Mouse (Mus musculus) hematopoietic stem cell, adult 5-6 weeks (primary cell): ENCODE measurements around the gene Myo1b. TPM values are rescaled to one million over a fixed set of nuclear protein-coding genes. Genes with fewer than 3 reads are reported as not detected.
A peak's percentile ranks its signal among the peaks of the same experiment; 100 is the strongest.

ENCODE experiments used
- ATAC-seq, 2 experiments: fragments of 125-278 bp in 1 of 2; replicated peaks in 1 of 2; 2 replicates each; pipeline ENCODE4 v1.8.0; 2016 to 2017; ENCODE audit warnings: inconsistent platforms in 2 of 2, mild to moderate bottlenecking in 2 of 2, moderate number of reproducible peaks in 2 of 2, low read depth in 1 of 2, moderate TSS enrichment in 1 of 2; ENCODE audit not compliant: low FRiP score in 2 of 2, poor library complexity in 2 of 2, severe bottlenecking in 2 of 2, insufficient read depth in 1 of 2, low TSS enrichment in 1 of 2
- total RNA-seq: library from RNA; stranded (forward); fragments of 172-1452, 232-1000 nt; gene quantifications from 2 replicates; pipeline ENCODE4 v1.2.3, GENCODE M21; 2017

Myo1b gene
- total RNA-seq: 2.3 and 2.7 TPM in 2 replicates

DNA sequence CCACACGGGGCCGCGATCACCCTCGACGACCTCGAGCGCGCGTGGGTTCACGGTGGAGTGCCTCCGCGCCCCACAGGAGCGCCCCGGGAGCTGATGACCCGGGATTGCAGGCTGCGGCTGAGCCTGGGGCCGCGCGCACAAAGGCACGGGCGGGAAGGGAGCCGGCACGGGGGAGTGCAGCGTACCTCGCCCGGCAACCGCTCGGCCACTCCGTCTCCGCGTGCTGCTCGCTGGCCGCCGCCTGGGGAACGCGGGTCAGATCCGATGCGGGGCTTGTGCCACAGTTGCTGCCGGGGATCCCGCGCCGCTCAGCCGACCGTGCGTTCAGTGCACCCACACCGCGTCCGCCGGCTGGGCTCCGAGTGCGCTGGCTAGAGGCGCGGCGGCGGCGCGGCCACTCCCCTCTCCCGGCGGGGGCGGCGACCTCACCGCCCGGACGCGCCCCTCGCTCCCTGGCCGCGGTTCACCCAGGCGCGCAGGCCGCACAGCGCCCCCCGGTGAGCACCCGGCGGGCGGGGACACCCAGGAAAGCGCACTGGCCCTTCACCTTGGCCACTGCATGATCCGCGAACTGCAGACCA lies at the start of gene Myo1b:
TSS of gene Myo1b (minus strand) at position 496 of the 581 bp plus-strand sequence.
- peak; percentile 24 to 61; a peak in 3 of 4 replicates for ATAC-seq

DNA sequence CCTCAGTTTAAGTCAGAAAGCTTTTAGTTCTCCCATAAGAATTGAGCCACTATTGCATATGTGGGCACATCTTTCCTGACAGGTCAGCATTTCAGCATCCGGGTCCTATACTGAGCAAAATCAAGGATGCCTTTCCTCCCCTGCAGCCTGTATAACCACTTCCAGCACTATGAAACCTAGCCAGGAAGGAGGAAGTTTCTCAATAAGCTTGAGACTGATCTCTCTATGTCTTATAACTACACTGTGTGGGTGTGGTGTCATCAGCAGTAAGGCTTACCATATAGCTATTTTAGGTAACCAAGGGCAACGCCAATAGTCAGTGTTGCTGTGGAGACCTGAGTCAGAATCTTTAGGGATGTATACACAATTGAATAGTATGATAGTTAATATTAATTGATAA lies 48.8 kb upstream of the Myo1b start:
- ATAC-seq: peak in 1 of 2 experiments; percentile 39; a peak in 1 of 4 replicates

DNA sequence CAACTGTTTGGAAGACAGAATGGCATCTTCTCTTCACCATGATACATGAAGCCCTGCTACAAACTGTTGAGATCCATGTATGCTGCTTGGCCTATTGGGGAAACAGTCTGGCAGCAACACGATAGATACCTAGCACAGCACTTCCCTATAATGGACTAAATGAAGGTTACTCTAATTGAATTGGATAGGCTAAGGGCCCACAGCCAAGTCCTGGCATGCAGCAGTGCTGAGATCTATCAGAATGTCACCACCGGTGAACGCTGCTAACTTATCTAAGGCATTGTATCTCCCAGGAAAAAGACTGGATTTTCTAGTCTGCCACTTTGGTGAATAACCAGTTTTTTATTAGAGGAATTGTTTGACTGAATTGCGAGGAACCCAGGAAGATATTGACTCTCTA lies 31.2 kb upstream of the Myo1b start:
- no peak for ATAC-seq

DNA sequence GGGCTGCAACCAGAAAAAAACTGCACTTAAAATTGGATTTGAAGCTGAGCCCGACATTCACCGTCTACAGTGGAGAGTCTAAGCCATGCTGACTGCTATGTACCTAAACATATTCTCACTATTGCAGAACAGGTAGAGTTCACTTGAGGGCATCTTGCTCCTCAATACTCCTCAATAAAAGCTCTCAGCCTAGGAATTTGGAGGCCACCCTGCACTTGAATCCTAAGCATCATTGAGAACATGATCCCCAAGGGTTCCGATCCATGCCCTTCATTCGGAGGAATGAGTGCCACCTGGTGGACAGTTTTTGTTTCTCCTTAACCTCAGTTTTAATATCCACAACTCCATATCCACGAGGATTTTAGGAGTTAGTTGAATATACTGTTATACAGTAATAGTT lies 28.9 kb upstream of the Myo1b start:
- peak in 1 of 2 experiments; percentile 37; a peak in 3 of 4 replicates for ATAC-seq

DNA sequence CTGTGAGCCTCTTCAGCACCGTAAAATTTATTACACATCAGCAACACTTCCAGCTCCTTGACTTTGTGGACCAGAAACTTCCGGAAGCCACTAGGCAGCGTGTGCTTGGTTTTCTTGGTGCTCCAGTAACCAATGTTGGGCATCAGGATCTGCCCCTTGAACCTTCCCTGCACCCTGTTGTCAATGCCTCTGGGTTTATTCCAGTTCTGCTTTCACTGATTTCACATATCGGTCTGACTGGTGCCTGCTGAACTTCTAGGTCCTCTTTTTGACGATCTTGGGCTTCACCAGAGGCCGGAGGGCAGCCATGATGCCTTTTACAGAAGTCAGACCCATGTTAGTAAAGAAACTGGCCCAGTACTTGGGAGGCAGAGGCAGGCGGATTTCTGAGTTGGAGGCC lies 22.5 kb upstream of the Myo1b start:
- ATAC-seq: no peak

DNA sequence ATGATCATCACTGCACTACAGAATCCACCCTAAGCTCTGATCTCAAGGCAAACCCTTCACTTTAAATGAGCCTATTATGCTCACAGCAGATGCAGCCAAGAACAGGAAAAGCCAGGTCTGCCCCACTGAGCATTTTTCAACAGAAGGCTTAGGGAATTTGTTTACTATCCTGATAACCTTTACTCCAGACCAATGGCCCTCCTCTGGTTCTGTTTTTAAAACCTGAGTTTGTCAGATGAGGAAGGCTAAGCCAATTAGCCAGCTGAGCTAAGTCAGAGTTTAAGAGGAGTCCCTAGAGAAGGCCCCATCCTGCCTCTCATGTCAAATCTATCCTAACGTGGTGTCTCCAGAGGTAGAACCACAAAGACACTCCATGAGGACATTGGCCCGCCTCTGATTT lies 19.1 kb upstream of the Myo1b start:
- no peak for ATAC-seq

DNA sequence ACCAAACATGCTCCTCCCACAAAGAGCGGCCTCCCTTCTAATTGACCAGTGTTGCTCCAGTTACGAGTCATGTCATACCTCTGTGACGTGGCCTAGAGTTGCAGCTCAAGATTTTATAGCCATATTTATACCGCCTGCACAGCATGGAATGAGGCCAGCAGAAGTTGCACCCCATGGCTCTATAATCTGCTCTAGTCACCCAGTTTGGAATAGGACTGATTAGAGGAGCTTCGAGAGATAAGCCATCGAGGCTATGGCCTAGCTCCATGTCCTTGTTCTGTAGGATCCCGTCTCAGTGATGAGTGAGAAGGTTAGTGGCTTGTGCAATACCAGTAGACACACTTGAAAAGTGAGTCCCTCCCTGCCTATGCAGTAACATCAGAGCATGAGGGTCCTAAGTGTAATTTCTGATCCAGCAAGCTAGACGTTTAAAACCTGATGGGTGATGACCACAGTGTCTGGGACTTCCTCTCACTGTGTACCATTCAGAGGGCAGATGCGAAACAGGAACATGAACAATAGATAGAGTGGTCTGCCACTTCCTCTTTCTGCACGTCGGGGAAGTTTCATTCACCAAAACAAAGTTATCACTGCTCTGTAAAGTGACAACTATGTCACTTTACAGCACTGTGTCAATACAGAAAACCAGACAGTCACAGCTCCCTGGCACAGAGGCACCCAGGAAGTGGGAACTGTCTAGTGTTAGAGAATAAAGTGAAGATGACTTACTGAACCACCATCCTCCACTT lies 18.5 kb upstream of the Myo1b start:
- ATAC-seq: peak; percentile 80 to 82

DNA sequence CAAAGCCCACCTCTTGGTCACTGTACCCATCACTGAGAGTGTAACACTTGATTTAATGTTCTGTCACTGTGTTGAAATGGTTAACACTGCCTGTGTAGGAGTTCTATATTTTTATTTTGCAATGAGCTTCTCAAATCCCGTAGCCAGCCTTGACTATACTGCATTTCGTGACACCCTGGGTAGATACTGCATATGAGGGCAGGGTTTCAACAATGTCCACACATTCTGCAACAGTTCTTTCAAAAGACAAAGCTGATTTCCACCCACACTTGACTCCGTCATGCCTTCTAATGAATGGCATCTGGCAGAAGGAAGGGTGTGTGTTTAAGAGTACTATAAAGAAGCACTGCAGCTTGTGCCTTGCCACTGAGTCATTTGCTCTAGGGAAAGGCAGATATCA lies 17.0 kb upstream of the Myo1b start:
- no peak for ATAC-seq

DNA sequence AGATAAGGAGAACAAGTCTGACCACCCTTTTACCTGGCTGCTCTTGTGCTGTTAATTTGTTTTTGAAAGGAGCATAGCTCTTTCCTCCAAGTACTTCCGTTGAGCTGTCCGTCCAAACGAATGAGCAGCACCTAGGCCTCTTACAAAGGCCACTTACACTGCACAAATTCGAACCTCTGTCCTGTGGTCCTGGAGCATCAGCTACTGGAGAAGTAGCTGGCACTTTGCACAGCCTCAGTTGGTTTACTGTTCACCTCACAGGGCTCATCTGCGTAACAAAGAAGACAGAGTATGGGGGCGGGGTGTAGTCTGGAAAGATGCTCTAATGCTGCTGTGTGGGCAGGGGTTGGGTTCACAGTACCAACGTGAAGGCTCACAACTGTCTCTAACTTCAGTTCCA lies 15.7 kb upstream of the Myo1b start:
- no peak for ATAC-seq

DNA sequence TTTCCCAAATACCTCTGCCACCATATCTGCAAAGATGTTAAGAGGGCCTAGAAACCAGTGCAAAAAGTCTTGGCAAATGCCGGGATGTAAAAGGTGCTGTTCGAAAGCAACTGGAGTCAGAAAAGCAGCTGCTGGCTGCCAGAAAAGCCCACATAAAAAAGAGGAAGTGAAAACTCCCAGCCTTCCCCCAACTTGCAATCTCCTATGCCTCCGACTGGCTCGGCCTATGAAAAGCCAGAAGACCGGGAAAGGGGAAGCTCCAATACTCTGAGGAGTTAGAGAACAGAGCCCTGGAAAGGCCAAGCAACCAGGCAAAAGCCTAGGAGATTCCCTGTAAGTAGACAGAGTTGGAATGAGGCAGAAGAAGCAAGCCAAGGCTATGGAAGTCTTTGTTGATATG lies 14.7 kb upstream of the Myo1b start:
- ATAC-seq: peak; percentile 55 to 75

DNA sequence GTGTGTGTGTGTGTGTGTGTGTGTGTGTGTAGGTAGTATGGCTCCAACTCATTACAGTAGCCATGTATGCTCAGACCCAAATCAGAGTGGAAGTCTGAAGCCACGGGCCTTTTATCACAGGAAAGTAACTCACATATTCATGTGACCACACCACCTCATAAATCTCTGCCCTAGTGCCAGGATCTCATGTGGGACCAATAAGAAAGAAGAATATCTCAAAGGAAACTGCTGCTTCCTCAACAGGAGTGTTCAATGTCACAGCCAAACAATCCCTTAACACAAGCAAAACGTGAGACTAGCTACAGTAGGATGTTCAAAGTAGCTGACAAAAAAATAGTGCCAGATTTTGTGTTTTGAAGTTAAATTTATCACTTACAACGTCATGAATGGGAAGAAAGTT lies 13.7 kb upstream of the Myo1b start:
- ATAC-seq: peak; percentile 60 to 66

DNA sequence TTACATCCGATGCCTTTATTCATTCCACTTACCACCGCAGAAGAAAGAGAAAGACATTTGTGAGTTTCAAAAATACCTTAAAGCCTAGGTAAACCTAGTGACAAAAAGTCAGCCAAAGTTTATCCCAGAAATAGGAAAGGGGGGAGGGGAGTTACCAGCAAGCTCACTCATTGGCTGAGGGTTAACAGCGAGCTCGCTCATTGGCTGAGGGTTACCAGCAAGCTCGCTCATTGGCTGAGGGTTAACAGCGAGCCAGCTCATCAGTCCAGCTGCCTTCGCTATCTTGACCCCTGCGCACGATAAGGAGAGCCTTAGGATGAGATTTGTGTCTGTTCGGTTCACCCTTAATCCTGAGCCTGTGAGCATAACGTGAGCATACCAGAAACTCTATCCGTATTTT lies 6.9 kb upstream of the Myo1b start:
- no peak for ATAC-seq

DNA sequence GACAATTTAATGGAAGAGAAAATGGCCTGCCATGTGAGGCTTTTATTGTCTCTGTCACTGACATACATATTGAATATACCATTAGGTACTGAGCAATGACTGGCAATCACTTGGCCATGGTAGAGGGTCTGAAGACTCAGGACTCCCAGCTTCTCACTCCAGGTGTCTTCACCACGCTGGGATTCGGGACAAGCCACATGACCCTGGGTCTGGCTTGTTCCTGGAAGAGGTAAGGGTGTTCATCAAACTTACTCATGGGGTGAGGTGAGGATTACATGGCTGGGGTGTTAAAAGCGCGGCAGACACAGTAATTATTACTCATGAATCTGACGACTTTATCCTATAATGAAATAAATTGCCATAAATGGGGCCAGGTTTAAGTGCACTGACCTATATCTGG lies 405 bp upstream of the Myo1b start:
- ATAC-seq: no peak

DNA sequence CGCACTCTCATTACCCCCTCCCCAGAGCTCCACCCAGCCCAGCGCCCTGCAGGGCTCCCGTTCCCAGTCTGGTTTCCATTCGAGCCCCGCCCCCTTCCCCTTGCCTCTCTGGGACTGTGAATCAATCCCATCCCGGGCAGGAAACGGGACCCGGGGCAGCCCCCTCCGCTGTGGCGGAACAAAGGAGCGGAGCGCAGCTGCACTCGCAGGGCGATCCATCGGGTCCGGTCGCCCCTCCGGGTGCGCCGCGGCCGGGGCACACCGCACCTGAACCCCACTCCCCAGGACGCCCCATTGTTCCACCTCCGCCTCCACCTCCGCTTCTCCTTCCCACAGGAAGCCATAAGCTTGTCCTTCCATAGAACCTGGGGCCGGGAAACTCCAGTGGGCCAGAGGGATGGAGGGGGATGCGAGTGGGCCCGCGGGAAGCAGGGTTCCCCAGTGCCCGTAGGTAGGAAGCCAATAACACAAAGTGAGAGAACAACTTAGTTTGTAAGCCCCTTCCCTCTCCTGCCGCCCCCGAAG lies 758 bp downstream of the Myo1b start:
- ATAC-seq: 0 out of 4 replicates have a peak, but pooled peaks of 1 of the 2 experiments have one; percentile 33

DNA sequence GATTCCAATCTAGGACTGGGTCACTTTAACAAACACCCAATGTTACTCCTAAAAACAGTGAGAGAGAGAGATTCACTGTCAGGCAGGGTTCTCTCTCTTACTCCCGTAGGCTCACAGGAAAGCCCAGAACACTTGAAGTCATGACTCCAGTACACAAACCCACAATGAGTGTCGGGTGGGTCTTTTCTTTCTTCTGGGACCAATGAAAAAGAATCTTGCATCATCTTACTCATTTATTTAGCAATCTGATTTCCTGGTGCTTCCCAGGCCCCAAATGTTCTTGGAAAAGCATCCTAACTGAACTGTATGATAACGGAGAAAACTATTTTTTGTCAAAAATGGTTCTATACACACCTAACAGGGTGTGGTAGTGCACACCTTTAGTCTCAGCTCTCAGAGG lies 1.8 kb downstream of the Myo1b start:
- no peak for ATAC-seq

DNA sequence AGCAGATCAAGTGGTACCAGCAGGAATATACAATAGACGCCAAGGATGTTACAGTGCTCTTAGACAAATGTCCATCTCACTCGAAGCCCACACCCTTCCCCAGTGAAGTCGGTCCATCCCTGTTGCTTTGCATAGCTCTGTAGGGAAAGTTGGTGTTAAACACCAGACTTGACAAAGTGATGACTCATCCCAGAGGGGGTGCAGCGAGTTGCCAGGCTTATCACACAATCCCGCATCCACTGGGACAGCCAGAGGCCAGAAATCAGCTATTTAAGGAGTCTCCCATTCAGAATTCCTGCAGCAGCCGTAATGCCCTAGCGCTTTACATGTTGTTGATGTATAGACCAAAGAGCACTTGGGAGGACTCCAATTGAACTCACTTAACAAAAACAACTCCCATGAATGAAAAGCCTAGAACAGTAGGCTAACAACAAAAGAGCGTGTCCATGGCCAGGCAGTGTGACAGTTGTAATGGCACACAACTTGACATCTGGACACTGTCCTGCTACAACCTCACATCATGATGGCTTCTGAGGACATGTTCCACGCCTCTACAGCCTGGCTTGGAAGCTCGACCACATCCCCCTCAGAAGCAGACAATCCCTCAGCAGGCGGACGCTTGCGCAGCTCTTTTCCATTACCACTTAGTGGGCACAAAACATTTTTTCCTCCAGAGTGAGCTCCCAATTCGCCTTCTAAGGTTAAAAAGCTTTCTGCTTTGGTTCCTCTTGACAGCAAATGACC lies 2.6 kb downstream of the Myo1b start:
- no peak for ATAC-seq

DNA sequence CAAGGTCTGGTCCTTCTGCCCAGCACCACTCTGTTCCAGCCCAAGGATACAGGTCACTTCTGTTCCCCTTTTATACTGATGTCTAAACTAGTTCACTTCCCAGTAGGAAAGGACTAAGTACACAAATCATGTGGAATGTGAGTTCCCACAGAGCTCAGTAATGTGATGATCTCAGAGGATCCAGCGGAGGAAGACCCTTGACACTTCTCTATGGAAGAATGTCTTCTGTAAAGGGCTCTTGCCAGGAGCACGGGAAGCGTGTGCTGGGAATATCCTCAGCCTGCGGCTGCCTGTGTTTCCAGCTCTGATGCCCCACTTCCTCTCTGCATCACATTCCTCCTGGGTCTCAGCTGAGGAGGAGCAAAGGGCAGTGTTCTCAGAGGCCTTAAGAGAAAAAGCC lies 4.5 kb downstream of the Myo1b start:
- ATAC-seq: no peak

DNA sequence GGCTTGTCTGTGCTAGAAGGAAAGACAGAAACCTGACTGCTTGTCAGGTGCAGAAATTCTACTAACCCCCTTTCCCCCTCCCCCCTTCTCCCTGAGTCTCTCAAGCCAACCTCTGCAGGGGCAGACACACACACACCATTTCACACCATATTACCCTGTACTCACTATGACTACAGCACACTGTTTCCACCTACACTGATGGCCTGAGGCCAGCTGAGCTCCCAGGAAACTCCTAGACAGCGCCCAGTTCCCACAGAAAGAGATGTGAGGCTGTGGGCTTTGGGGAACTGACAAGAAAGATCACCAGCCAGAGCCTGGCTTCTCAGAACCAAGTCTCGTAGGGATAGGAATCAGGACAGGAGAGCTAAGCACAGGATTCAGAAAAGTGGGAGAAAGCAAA lies 6.7 kb downstream of the Myo1b start:
- ATAC-seq: no peak
